Mouse (Mus musculus): ENCODE data around the gene Bend5.

GRCm38 (mm10) chr4:111403243-111403642, 11.6 kb upstream of the Bend5 start:
- TF ChIP-seq CTCF (IDR thresholded peaks at IDR 0.05; ENCODE audit: low read depth) (no peak), EP300 (IDR thresholded peaks at IDR 0.05; ENCODE audit: low read depth) (no peak)

Measured in heart, postnatal 0 days (tissue).